Comparison of ENCODE assay signal across 24 mouse cellular contexts in the genomic region with DNA sequence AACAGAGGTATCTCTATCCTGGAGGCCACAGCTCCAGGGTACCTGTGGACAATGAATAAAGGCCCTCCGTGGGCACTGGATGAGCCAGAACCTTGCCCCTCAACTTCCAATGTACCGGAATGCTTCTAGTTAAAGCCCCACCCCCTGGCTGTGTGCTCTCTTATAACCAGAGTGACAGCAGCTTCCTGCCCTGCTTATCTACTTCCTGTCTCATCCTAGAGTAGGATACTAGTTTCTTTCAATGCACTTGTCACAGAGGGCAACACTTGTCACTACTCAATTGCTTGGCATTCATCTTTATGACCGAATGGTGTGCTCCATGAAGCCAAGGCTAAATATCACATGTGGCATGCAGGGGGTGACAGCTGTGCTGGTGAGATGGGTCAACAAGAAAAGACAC. TPM values are rescaled to one million over a fixed set of nuclear protein-coding genes. Genes with fewer than 3 reads are reported as not detected.
DNase-seq lines count a peak whose midpoint lies in the region; ATAC-seq and TF ChIP-seq lines count a peak whose summit lies in the region.
"Had no signal": no experiment of that assay in that cellular context is flagged by ENCODE, and none has a peak within 500 bp of the region (broad histone marks: within the 10 kb centered on the region; RNA-seq: fewer than 3 reads in every experiment).

No protein-coding gene starts in this region.

- H3K4me1 ChIP-seq in spleen, adult 2 months (ENCODE audit: control insufficient read depth, insufficient read depth, insufficient read length), result peaks cover 56% of the 10 kb centered on the region
- no peaks in the 10 kb centered on the region for H3K4me1 ChIP-seq in hindbrain, embryonic 16.5 days (ENCODE audit: control insufficient read depth, insufficient read depth, low read depth, low read length)
- H3K4me1 ChIP-seq: embryonic facial prominence, embryonic 13.5 days; heart, embryonic 13.5 days; lung, embryonic 15.5 days; neural tube, embryonic 12.5 days had no signal

- H3K9ac ChIP-seq in hindbrain, embryonic 16.5 days (ENCODE audit: low read depth, low read length), result no peak overlapping the region
- H3K9ac ChIP-seq: embryonic facial prominence, embryonic 13.5 days; forebrain, postnatal 0 days; heart, embryonic 13.5 days; lung, embryonic 15.5 days; neural tube, embryonic 12.5 days had no signal

- WGBS in spleen, adult 2 months, result 37% methylated on average over 3 of the region's 3 CpGs
- WGBS in hindbrain, embryonic 16.5 days, result 81% methylated on average over 3 of the region's 3 CpGs

- no peak overlapping the region for H3K4me2 ChIP-seq in hindbrain, embryonic 16.5 days (ENCODE audit: low read length)
- H3K4me2 ChIP-seq: embryonic facial prominence, embryonic 13.5 days; heart, embryonic 13.5 days; lung, embryonic 15.5 days; neural tube, embryonic 12.5 days had no signal

- no peak for TF ChIP-seq CTCF in spleen, adult 2 months (IDR thresholded peaks at IDR 0.05; ENCODE audit: extremely low read depth, insufficient read depth, insufficient read length, insufficient replicate concordance)

- peak; percentile 67 for ATAC-seq in inflammation-experienced regulatory T-cells, adult 6 months
- no peak for ATAC-seq in hindbrain, embryonic 16.5 days
- ATAC-seq: forebrain, postnatal 0 days; hindbrain, postnatal 0 days had no signal

- H3K27me3 ChIP-seq in spleen, adult 2 months (ENCODE audit: control insufficient read depth, insufficient read depth, low read length), result no peaks in the 10 kb centered on the region
- no peaks in the 10 kb centered on the region for H3K27me3 ChIP-seq in hindbrain, embryonic 16.5 days (replicated peaks; ENCODE audit: control insufficient read depth, insufficient read depth, low read length)
- H3K27me3 ChIP-seq: lung, embryonic 15.5 days; neural tube, embryonic 12.5 days had no signal

- no peak for TF ChIP-seq POLR2A in spleen, adult 2 months (IDR thresholded peaks at IDR 0.05; ENCODE audit: low read depth, low read length)

- no peak for DNase-seq in spleen, adult 2 months (ENCODE audit: low read depth in 1 of 2, low spot score in 2 of 2)
- no peak for DNase-seq in spleen, postnatal 10 days (ENCODE audit: low spot score in 2 of 2)
- DNase-seq in thymus, postnatal 0 days (ENCODE audit: low spot score), result peak; percentile 68
- no peak for DNase-seq in layer of hippocampus, adult 8-10 months (ENCODE audit: low spot score in 2 of 2)
- DNase-seq in urinary bladder, adult 18-20 months (ENCODE audit: low spot score in 2 of 2), result no peak
- DNase-seq: adrenal gland, adult 8-10 months; cerebellum, adult 11-12 months; forebrain, postnatal 0 days; gastrocnemius, adult 2 months; heart, postnatal 36 days; kidney, adult 9 months; kidney, postnatal 36 days had no signal

- no peaks in the 10 kb centered on the region for H3K9me3 ChIP-seq in hindbrain, embryonic 16.5 days (ENCODE audit: control insufficient read depth, low read length)
- H3K9me3 ChIP-seq: embryonic facial prominence, embryonic 13.5 days; heart, embryonic 13.5 days; lung, embryonic 15.5 days; neural tube, embryonic 12.5 days had no signal

- H3K27ac ChIP-seq in spleen, adult 2 months (ENCODE audit: insufficient read depth, low read length), result peak overlapping the region; percentile 52
- no peak overlapping the region for H3K27ac ChIP-seq in hindbrain, embryonic 16.5 days (ENCODE audit: low read depth, low read length)
- H3K27ac ChIP-seq: embryonic facial prominence, embryonic 13.5 days; gastrocnemius, adult 2 months; heart, embryonic 13.5 days; hindbrain, postnatal 0 days; lung, embryonic 15.5 days; neural tube, embryonic 12.5 days; stomach, postnatal 0 days had no signal

- no peak overlapping the region for H3K4me3 ChIP-seq in spleen, adult 2 months (ENCODE audit: extremely low read depth, insufficient read depth, insufficient read length)
- H3K4me3 ChIP-seq in hindbrain, embryonic 16.5 days (ENCODE audit: low read length), result no peak overlapping the region
- H3K4me3 ChIP-seq: embryonic facial prominence, embryonic 13.5 days; gastrocnemius, adult 2 months; heart, embryonic 13.5 days; lung, embryonic 15.5 days; neural tube, embryonic 12.5 days had no signal

- peaks cover 27% of the 10 kb centered on the region for H3K36me3 ChIP-seq in spleen, adult 2 months (ENCODE audit: control insufficient read depth, insufficient read depth, low read length)
- H3K36me3 ChIP-seq in hindbrain, embryonic 16.5 days (ENCODE audit: control insufficient read depth, insufficient read depth, low read length), result no peaks in the 10 kb centered on the region
- H3K36me3 ChIP-seq: embryonic facial prominence, embryonic 13.5 days; heart, embryonic 13.5 days; lung, embryonic 15.5 days; neural tube, embryonic 12.5 days had no signal

RNA-seq across cellular contexts. Expression of a gene that starts 17.7 kb away (rescaled TPM):
- 60.6 and 65.1 TPM in 2 replicates for polyA plus RNA-seq in spleen, adult 2 months (2012; rRNA removed)
- 10 to 100 TPM; 38.3 to 56.0 (median 48.7) TPM for polyA plus RNA-seq in inflammation-experienced regulatory T-cells, adult 6 months (2017; shearing (Covaris generic))
- polyA plus RNA-seq in thymus, postnatal 0 days (2015; fragmentation: Nextera tagmentation; extraction: Ambion mirVana), result 6.0 and 6.6 TPM in 2 replicates
- 0.70 and 0.94 TPM in 2 replicates for polyA plus RNA-seq in hindbrain, embryonic 16.5 days (2015; fragmentation: Nextera tagmentation; extraction: Ambion mirVana)
- total RNA-seq in layer of hippocampus, adult 8-10 months (2022), result 10 to 100 TPM in 1 of 4 experiments, 1 to 10 TPM in 3; 1.8 to 10.0 (median 6.1) TPM

RNA-seq across cellular contexts. Expression of a gene that starts 47.4 kb away (rescaled TPM):
- polyA plus RNA-seq in spleen, adult 2 months (2012; rRNA removed), result 0.33 and 0.52 TPM in 2 replicates
- polyA plus RNA-seq in inflammation-experienced regulatory T-cells, adult 6 months (2017; shearing (Covaris generic)), result not detected
- 3.6 and 4.9 TPM in 2 replicates for polyA plus RNA-seq in thymus, postnatal 0 days (2015; fragmentation: Nextera tagmentation; extraction: Ambion mirVana)
- polyA plus RNA-seq in hindbrain, embryonic 16.5 days (2015; fragmentation: Nextera tagmentation; extraction: Ambion mirVana), result not detected in 2 replicates
- total RNA-seq in layer of hippocampus, adult 8-10 months (2022), result not detected
- total RNA-seq: adrenal gland, adult 8-10 months; forebrain, postnatal 0 days; gastrocnemius, adult 2 months; granulocyte monocyte progenitor cell, adult 5-6 weeks; heart, postnatal 36 days; layer of hippocampus, postnatal 25 days; megakaryocyte-erythroid progenitor cell, adult 5-6 weeks had no signal
- polyA plus RNA-seq: forebrain, postnatal 0 days; hindbrain, postnatal 0 days; midbrain, postnatal 0 days had no signal
